Mouse (Mus musculus): ENCODE measurements around the gene Sec61a1. TPM values are rescaled to one million over a fixed set of nuclear protein-coding genes. Genes with fewer than 3 reads are reported as not detected.

Gene Sec61a1
- polyA plus RNA-seq, 2 experiments: 66.9 to 86.9 TPM

DNA sequence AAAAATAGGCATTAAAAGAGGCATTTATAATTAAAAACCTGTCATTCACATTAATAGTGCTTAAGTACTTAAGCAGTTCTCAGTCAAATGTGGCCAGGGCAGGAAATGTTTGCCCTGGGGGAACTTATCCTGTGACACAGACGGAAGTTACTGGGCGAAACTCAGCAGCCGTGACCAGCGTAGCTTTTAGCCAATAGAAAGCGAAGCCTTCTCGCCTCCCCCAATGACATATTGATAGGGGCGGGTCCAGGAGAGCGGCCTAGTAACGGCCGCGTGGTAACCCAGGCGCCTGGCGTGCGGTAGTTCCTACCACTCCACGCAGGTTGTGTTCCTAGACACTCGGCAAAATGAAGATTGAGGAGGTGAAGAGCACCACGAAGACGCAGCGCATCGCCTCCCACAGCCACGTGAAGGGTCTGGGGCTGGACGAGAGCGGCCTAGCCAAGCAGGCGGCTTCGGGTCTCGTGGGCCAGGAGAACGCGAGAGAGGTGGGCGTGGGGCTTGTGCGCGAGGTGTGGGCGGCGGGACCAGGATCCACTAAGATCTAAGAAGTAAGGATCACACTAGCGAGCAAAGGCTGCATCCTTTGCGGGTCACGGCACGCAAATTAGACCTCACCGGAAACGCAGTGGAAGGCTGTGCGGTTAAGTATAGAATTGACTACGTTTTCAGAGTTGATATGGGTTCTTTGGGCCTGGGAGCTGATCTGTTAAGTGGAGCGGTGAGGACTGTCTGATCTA is 53.4 kb downstream of the Sec61a1 start, which contains the start of gene Ruvbl1:
TSS of gene Ruvbl1 (plus strand) at position 229 of the 740 bp plus-strand sequence.
- no peak within 1 kb of the TSS; the same call in 1 of the 2 replicates for H3K27ac ChIP-seq
- peaks cover 16% of the 10 kb centered on the region for H3K36me3 ChIP-seq (replicated peaks; ENCODE audit: control insufficient read depth, insufficient read depth, low read depth)
- peak within 1 kb of the TSS; percentile 65 for H3K4me2 ChIP-seq (ENCODE audit: low read depth)
- no peaks in the 10 kb centered on the region for H3K9me3 ChIP-seq (ENCODE audit: control insufficient read depth, low read length)
- no peaks in the 10 kb centered on the region for H3K27me3 ChIP-seq (ENCODE audit: control insufficient read depth, insufficient read depth, low read length)
- under 1% methylated on average over 36 of the region's 42 CpGs for WGBS (ENCODE audit: insufficient replicate concordance)
- TF ChIP-seq CTCF (IDR thresholded peaks at IDR 0.05; ENCODE audit: low read depth) (no peak), EP300 (IDR thresholded peaks at IDR 0.05; ENCODE audit: low read depth) (no peak)
- ATAC-seq (ENCODE audit: insufficient read depth) (peak; percentile 100), DNase-seq (ENCODE audit: low read depth in 3 of 3, low spot score in 3 of 3) (peak; percentile 94)
- peak within 1 kb of the TSS; percentile 82 for H3K9ac ChIP-seq (replicated peaks)
- H3K4me3 ChIP-seq (ENCODE audit: insufficient read depth in 1 of 2, low read depth in 2 of 2, low read length in 2 of 2): peak within 1 kb of the TSS; percentile 70 to 90
- peaks cover 0 to 9% of the 10 kb centered on the region in 2 experiments; a peak in 3 of 4 replicates for H3K4me1 ChIP-seq (replicated peaks; ENCODE audit: control insufficient read depth in 2 of 2, insufficient read depth in 2 of 2, low read length in 1 of 2)

DNA sequence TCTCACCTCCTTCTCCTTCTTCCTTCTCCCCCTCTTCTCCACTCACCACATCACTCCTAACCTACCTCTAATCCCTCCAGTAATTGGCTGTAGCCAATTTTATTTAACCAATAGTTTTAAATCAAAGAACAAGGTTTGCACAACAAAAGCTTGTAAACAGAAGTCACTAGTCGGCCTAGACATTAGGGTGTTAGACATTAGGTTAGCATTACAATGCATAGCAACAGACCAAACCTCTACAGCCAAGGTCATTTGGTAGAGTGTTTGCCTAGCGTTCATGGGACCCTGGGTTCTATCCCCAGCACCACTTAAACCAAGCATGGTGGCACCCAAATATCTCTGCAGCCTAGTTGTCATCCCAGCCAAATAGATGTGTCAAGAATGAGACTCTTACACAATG is 64.2 kb downstream of the Sec61a1 start:
- Histone ChIP-seq H3K4me2 (ENCODE audit: low read depth) (no peak overlapping the region), H3K4me1 (replicated peaks; ENCODE audit: control insufficient read depth in 2 of 2, insufficient read depth in 2 of 2, low read length in 1 of 2) (no peaks in the 10 kb centered on the region), H3K4me3 (ENCODE audit: insufficient read depth in 1 of 2, low read depth in 2 of 2, low read length in 2 of 2) (no peak overlapping the region), H3K9ac (replicated peaks) (no peak overlapping the region), H3K27ac (no peak overlapping the region), H3K9me3 (ENCODE audit: control insufficient read depth, low read length) (no peaks in the 10 kb centered on the region), H3K27me3 (ENCODE audit: control insufficient read depth, insufficient read depth, low read length) (no peaks in the 10 kb centered on the region), H3K36me3 (replicated peaks; ENCODE audit: control insufficient read depth, insufficient read depth, low read depth) (no peaks in the 10 kb centered on the region)
- DNase-seq (ENCODE audit: low read depth in 3 of 3, low spot score in 3 of 3) (no peak), ATAC-seq (ENCODE audit: insufficient read depth) (no peak)
- WGBS (ENCODE audit: insufficient replicate concordance): 39% methylated on average over 2 of the region's 2 CpGs
- TF ChIP-seq EP300 (IDR thresholded peaks at IDR 0.05; ENCODE audit: low read depth): no peak
- no peak for TF ChIP-seq CTCF (IDR thresholded peaks at IDR 0.05; ENCODE audit: low read depth)

Other genes starting within 250 kb of the Sec61a1 start
- gene Eefsec, start 72.4 kb downstream of the Sec61a1 start, polyA plus RNA-seq (2012; rRNA removed): 9.1 and 9.7 TPM in 2 replicates
- gene Eefsec, start 72.4 kb downstream of the Sec61a1 start, polyA plus RNA-seq (2014; fragmentation: Nextera tagmentation; extraction: Ambion mirVana): 14.3 and 16.3 TPM in 2 replicates
- 33.8 and 49.1 TPM in 2 replicates for gene Ruvbl1, start 53.5 kb downstream of the Sec61a1 start, polyA plus RNA-seq (2012; rRNA removed)
- gene Ruvbl1, start 53.5 kb downstream of the Sec61a1 start, polyA plus RNA-seq (2014; fragmentation: Nextera tagmentation; extraction: Ambion mirVana): 72.6 and 79.8 TPM in 2 replicates
- gene Kbtbd12, start 119.0 kb upstream of the Sec61a1 start, polyA plus RNA-seq (2012; rRNA removed): 0.30 and 0.65 TPM in 2 replicates
- gene Kbtbd12, start 119.0 kb upstream of the Sec61a1 start, polyA plus RNA-seq (2014; fragmentation: Nextera tagmentation; extraction: Ambion mirVana): 0.80 and 1.5 TPM in 2 replicates
- gene Mgll, start 205.5 kb upstream of the Sec61a1 start, polyA plus RNA-seq (2012; rRNA removed): 14.8 and 17.0 TPM in 2 replicates
- 65.5 and 68.0 TPM in 2 replicates for gene Mgll, start 205.5 kb upstream of the Sec61a1 start, polyA plus RNA-seq (2014; fragmentation: Nextera tagmentation; extraction: Ambion mirVana)